Mouse (Mus musculus) kidney, adult 10 weeks (tissue): ENCODE data around the gene Osbpl9. TPM values are rescaled to one million over a fixed set of nuclear protein-coding genes. Genes with fewer than 3 reads are reported as not detected.

Experiments used
- polyA plus RNA-seq: library from polyadenylated mRNA; stranded (reverse); fragments of 350-450 nt; fragmentation: Illumina TruSeq; extraction: RNeasy Lipid Tissue Mini Kit (QIAGEN cat#74804); gene quantifications from one replicate; pipeline ENCODE4 v1.2.3, GENCODE M21; 2014; ENCODE audit warnings: low read depth, low replicate concordance

Osbpl9 gene
- polyA plus RNA-seq: 387 TPM

GRCm38 (mm10) chr4:109201582-109202424, at the start of gene Osbpl9:
Gene Osbpl9, minus strand, starts transcription at chr4:109202272.

GRCm38 (mm10) chr4:109234185-109234584, 32.1 kb upstream of the Osbpl9 start, which contains the start of gene Calr4:
Gene Calr4, plus strand, starts transcription at chr4:109234485.

Other genes with a start within 250 kb of the Osbpl9 start
- 241 TPM for gene Nrd1, start 201.6 kb downstream of the Osbpl9 start, polyA plus RNA-seq
- gene Calr4, start 32.2 kb upstream of the Osbpl9 start, polyA plus RNA-seq: not detected
- 110 TPM for gene Eps15, start 78.0 kb upstream of the Osbpl9 start, polyA plus RNA-seq
- 0.97 TPM for gene Ttc39a, start 204.4 kb upstream of the Osbpl9 start, polyA plus RNA-seq